Mouse (Mus musculus) neutrophil, adult 83 days (primary cell): ENCODE data around the gene Sept9. TPM values are rescaled to one million over a fixed set of nuclear protein-coding genes. Genes with fewer than 3 reads are reported as not detected.

Experiments used
- total RNA-seq, 2 experiments: library from RNA; stranded (reverse); gene quantifications; one replicate each; pipeline ENCODE4 v1.2.4; 2023

Gene Sept9
- 100 to 1,000 TPM; 191 to 207 TPM for total RNA-seq

DNA sequence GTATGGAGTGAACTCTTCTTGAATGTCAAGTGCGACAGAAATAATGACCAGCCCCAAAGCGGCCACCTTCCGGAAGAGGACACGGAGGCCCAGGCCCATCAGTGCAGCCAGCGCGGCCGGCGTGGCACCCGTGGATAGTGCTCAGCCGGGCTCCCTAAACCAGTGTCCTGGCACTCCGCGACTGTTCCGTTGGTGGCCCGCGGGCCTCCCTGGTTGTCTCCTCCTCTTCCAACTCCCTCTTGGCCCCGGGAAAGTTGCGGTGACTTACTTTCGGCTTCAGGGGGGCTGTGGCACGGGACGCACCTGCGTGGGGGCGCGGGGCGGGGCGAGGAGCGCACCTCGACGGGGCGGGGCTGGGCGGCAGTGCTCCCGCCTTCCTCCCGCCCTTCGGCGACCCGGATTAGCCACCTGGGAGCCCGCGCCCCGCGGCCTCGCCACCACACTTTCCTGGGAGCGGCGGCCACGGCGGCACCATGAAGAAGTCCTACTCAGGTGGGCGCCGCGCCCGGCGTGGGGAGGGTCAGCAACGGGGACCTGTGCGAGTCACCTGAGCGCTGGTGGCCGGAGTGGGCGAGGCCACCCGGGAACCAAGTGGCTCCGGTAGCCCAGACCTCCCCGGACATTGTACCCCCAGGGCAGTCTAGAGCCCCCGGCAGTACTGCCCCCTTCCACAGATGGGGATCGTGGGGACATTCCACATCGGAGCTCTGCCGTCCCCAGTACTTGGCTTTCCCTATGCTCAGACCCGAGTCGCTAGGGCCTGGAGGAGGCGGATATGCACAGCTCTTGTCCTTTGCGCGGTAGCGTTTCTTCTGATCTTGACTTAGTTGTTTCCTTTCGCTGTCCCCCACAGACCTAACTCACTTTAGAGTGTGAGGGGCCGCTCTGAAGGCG is at the start of gene Sept9:
Gene Sept9 (plus strand): TSS at position 380 of the 894 bp plus-strand sequence.

Other genes starting within 250 kb of the Sept9 start
- 10 to 100 TPM; 71.0 to 91.7 TPM for gene Sec14l1, start 84.5 kb upstream of the Sept9 start, total RNA-seq